Mouse (Mus musculus): ENCODE data around the gene Fibp. TPM values are rescaled to one million over a fixed set of nuclear protein-coding genes. Genes with fewer than 3 reads are reported as not detected.
A peak's percentile ranks its signal among the peaks of the same experiment; 100 is the strongest.
"Not testable (repeated sequence)": the region's sequence is repeated elsewhere in the genome, so short reads cannot be mapped to it uniquely, and the experiment has no call there.

The Fibp gene
- polyA plus RNA-seq, 1 experiment from 2014 or later, result 150 TPM

DNA sequence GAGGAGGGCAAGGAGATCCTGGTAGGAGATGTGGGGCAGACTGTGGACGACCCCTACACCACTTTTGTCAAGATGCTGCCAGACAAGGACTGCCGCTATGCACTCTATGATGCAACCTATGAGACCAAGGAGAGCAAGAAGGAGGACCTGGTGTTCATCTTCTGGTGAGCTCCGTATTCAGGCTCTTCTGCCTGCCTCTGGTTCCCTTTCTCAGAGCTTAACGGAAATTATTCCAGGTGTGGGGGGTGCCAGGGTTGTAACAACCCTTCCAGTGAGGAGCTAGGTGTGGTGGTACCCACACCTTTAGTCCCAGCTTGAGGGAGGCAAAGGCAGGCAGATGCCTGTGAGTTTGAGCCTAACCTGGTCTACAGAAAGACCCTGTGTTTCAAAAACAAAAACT is 32.2 kb downstream of the Fibp start:
- no peak for DNase-seq (ENCODE audit: low spot score)
- Histone ChIP-seq H3K9ac (ENCODE audit: low read depth, low read length) (no peak overlapping the region), H3K36me3 (ENCODE audit: insufficient read depth, low read length) (peaks cover 34% of the 10 kb centered on the region), H3K4me1 (replicated peaks; ENCODE audit: insufficient read depth, low read length) (peaks cover 4% of the 10 kb centered on the region), H3K27me3 (ENCODE audit: insufficient read depth, low read length) (no peaks in the 10 kb centered on the region), H3K4me3 (replicated peaks; ENCODE audit: low read depth, low read length) (no peak overlapping the region), H3K27ac (no peak overlapping the region), H3K4me2 (ENCODE audit: low read length) (no peak overlapping the region), H3K9me3 (replicated peaks; ENCODE audit: low read length) (no peaks in the 10 kb centered on the region)
- TF ChIP-seq CTCF (IDR thresholded peaks at IDR 0.05; ENCODE audit: low read depth), result no peak
- no peak for ATAC-seq (replicated peaks; ENCODE audit: low FRiP score, low read depth)
- WGBS, result 75% methylated on average over 4 of the region's 4 CpGs

DNA sequence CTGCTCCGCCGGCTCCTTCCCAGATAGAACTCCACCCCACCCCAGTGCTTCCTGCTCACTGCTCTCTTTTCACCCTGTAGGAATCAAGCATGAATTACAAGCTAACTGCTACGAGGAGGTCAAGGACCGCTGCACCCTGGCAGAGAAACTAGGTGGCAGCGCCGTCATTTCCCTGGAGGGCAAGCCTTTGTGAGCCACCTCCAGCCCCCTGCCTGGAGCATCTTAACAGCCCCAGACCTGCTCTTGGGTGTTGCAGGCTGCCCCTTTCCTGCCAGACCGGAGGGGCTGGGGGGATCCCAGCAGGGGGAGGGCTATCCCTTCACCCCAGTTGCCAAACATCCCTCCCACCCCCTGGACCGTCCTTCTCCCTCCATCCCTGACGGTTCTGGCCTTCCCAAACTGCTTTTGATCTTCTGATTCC is 32.9 kb downstream of the Fibp start:
- peak; percentile 46 for TF ChIP-seq CTCF (IDR thresholded peaks at IDR 0.05; ENCODE audit: low read depth)
- peaks cover 34% of the 10 kb centered on the region for H3K36me3 ChIP-seq (ENCODE audit: insufficient read depth, low read length)
- WGBS, result 40% methylated on average over 9 of the region's 9 CpGs
- DNase-seq (ENCODE audit: low spot score), result peak; percentile 65
- not testable (repeated sequence) for H3K27ac ChIP-seq; H3K4me2 ChIP-seq (ENCODE audit: low read length); H3K4me1 ChIP-seq (replicated peaks; ENCODE audit: insufficient read depth, low read length); H3K9ac ChIP-seq (ENCODE audit: low read depth, low read length); H3K27me3 ChIP-seq (ENCODE audit: insufficient read depth, low read length); ATAC-seq (replicated peaks; ENCODE audit: low FRiP score, low read depth); H3K9me3 ChIP-seq (replicated peaks; ENCODE audit: low read length); H3K4me3 ChIP-seq (replicated peaks; ENCODE audit: low read depth, low read length)

DNA sequence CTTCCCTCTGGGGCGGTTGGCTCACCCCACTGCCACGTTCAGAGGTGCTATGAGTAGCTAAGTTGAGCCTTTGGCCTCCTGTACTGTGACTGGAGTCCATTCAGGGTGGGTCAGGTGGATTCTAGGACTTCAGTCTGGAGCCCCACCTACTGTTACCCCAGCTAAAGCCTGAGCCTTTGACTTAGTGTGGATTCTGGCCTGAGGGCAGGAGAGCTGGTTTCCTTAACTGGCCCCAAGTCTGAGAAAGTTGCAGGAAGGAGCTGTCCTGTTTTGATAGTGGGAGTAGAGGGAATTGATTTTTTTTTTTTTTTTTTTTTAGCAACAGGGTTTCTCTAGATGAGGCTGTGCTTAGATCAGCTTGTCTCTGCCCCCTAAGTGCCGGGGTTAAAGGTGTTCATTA is 33.9 kb downstream of the Fibp start:
- peaks cover 34% of the 10 kb centered on the region for H3K36me3 ChIP-seq (ENCODE audit: insufficient read depth, low read length)
- H3K9ac ChIP-seq (ENCODE audit: low read depth, low read length), result no peak overlapping the region
- ATAC-seq (replicated peaks; ENCODE audit: low FRiP score, low read depth), result no peak
- no peak overlapping the region for H3K4me2 ChIP-seq (ENCODE audit: low read length)
- no peaks in the 10 kb centered on the region for H3K9me3 ChIP-seq (replicated peaks; ENCODE audit: low read length)
- no peaks in the 10 kb centered on the region for H3K27me3 ChIP-seq (ENCODE audit: insufficient read depth, low read length)
- no peak overlapping the region for H3K4me3 ChIP-seq (replicated peaks; ENCODE audit: low read depth, low read length)
- peaks cover 4% of the 10 kb centered on the region for H3K4me1 ChIP-seq (replicated peaks; ENCODE audit: insufficient read depth, low read length)
- no peak for TF ChIP-seq CTCF (IDR thresholded peaks at IDR 0.05; ENCODE audit: low read depth)
- DNase-seq (ENCODE audit: low spot score), result no peak
- 83% methylated on average over 3 of the region's 3 CpGs for WGBS
- H3K27ac ChIP-seq, result no peak overlapping the region

DNA sequence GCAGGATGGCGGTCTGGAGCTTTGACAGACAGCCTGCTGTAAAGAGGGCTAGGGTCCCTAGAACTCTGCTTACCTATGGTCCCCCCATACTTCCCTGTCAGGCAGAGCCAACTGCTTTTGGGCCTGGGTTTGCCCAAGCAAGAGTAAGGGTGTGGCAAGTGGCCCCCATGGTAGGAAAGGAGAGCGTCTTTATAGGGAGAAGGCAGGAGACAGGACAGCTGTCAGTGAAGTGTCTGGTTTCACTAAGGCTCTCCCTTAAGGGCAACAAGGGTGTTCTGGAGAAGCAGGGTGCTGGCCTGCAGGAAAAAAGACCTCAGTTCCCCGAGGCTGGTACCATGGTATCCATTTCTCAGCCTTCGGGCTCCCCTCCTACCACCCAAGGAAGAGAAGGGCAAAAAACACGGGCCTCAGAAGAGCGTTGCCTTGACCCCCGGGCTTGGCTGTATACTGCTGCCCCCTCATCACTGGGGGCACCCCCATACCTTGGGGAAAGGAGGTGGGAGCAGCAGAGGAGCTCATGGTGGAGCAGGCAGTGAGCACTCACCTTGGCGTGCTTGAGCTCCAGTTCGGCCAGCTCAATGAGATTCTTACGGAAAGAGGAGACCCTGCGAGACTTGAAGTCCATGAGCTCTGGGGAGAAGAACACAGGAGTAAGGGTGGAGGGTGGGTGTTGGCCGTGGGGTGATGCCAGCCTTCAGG is 35.1 kb downstream of the Fibp start:
- H3K9me3 ChIP-seq (replicated peaks; ENCODE audit: low read length), result no peaks in the 10 kb centered on the region
- H3K4me2 ChIP-seq (ENCODE audit: low read length), result no peak overlapping the region
- no peak overlapping the region for H3K27ac ChIP-seq
- peaks cover 4% of the 10 kb centered on the region for H3K4me1 ChIP-seq (replicated peaks; ENCODE audit: insufficient read depth, low read length)
- TF ChIP-seq CTCF (IDR thresholded peaks at IDR 0.05; ENCODE audit: low read depth), result no peak
- no peak overlapping the region for H3K9ac ChIP-seq (ENCODE audit: low read depth, low read length)
- 82% methylated on average over 12 of the region's 12 CpGs for WGBS
- peaks cover 34% of the 10 kb centered on the region for H3K36me3 ChIP-seq (ENCODE audit: insufficient read depth, low read length)
- H3K27me3 ChIP-seq (ENCODE audit: insufficient read depth, low read length), result no peaks in the 10 kb centered on the region
- no peak overlapping the region for H3K4me3 ChIP-seq (replicated peaks; ENCODE audit: low read depth, low read length)
- ATAC-seq (replicated peaks; ENCODE audit: low FRiP score, low read depth) (no peak), DNase-seq (ENCODE audit: low spot score) (no peak)

DNA sequence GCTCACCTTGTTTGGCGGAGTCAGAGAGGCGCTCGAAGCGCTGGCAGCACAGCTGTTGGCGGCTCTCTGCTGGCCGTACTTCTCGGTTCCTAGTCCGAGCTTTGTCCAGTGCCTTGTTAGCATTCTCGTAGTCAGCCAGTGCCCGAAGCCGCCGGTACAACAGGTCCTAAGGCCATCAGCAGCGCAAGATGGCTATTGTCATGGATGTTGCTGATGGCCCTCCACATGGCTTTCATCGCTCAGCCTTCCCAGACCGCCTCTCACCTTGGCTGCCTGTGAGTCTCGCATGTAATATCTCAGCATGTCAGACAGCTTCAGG is 35.6 kb downstream of the Fibp start:
- Histone ChIP-seq H3K27me3 (ENCODE audit: insufficient read depth, low read length) (no peaks in the 10 kb centered on the region), H3K9me3 (replicated peaks; ENCODE audit: low read length) (no peaks in the 10 kb centered on the region), H3K9ac (ENCODE audit: low read depth, low read length) (no peak overlapping the region), H3K4me3 (replicated peaks; ENCODE audit: low read depth, low read length) (no peak overlapping the region), H3K4me2 (ENCODE audit: low read length) (no peak overlapping the region), H3K27ac (no peak overlapping the region), H3K36me3 (ENCODE audit: insufficient read depth, low read length) (peaks cover 34% of the 10 kb centered on the region), H3K4me1 (replicated peaks; ENCODE audit: insufficient read depth, low read length) (peaks cover 4% of the 10 kb centered on the region)
- TF ChIP-seq CTCF (IDR thresholded peaks at IDR 0.05; ENCODE audit: low read depth), result no peak
- DNase-seq (ENCODE audit: low spot score), result no peak
- ATAC-seq (replicated peaks; ENCODE audit: low FRiP score, low read depth), result no peak
- WGBS, result 84% methylated on average over 16 of the region's 16 CpGs

DNA sequence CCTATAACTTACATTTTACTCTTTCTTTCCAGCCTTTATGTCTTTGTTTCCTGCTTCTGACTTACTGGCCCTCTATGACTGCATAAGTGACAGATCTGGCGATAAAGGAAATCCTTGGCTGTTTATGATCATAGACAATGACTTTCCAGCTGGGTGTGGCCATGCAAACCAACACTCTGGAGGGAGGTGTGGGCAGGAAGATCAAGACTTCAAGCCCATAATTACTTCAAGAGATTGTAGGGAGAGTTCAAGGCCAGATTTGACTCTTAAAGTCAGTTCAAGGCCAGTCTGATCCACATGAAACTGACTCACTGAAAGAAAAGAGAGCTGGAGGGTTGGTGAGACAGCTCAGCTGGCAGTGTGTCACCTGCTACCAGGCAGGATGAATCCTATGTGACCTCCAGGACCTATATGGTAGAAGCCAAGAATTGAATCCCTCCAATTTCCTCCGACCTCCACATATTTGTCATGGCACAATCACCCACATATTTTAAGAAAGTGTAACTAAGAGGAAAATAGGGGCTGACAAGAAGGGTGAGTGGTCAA is 40.0 kb downstream of the Fibp start:
- DNase-seq (ENCODE audit: low spot score) (no peak), ATAC-seq (replicated peaks; ENCODE audit: low FRiP score, low read depth) (no peak)
- Histone ChIP-seq H3K27me3 (ENCODE audit: insufficient read depth, low read length) (no peaks in the 10 kb centered on the region), H3K4me1 (replicated peaks; ENCODE audit: insufficient read depth, low read length) (no peaks in the 10 kb centered on the region), H3K36me3 (ENCODE audit: insufficient read depth, low read length) (peaks cover 18% of the 10 kb centered on the region), H3K27ac (no peak overlapping the region), H3K9me3 (replicated peaks; ENCODE audit: low read length) (no peaks in the 10 kb centered on the region), H3K4me3 (replicated peaks; ENCODE audit: low read depth, low read length) (no peak overlapping the region), H3K4me2 (ENCODE audit: low read length) (no peak overlapping the region), H3K9ac (ENCODE audit: low read depth, low read length) (no peak overlapping the region)
- 79% methylated on average over 2 of the region's 2 CpGs for WGBS
- no peak for TF ChIP-seq CTCF (IDR thresholded peaks at IDR 0.05; ENCODE audit: low read depth)

DNA sequence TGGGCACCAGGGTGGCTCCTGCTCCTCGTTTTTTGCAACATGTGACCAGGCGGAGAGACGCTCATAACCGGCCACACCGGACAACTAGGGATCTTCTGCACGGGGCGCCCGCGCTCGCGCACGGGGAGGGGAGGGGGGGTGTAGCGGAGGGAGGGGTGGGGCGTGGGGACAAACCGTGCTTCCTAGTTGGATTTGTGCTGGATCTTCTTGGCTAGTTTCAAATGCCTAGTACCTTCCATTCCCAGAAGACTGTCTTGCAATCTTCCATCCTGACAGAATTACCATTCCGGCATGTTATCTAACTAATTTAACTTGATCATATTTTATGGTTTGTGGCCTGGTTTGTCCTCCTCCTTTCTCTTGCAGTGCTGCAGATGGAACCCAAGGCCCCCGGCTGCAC is 43.3 kb downstream of the Fibp start, which contains the start of gene 1700020D05Rik:
1700020D05Rik (minus strand) TSS at position 101 of the 400 bp plus-strand sequence.
- no peak within 1 kb of the TSS for H3K4me3 ChIP-seq (replicated peaks; ENCODE audit: low read depth, low read length)
- no peak for TF ChIP-seq CTCF (IDR thresholded peaks at IDR 0.05; ENCODE audit: low read depth)
- WGBS, result 36% methylated on average over 17 of the region's 17 CpGs

More for the DNA sequence above, 43.3 kb downstream of the Fibp start, which contains the start of gene 1700020D05Rik:
- no peak within 1 kb of the TSS for H3K9ac ChIP-seq (ENCODE audit: low read depth, low read length)
- H3K4me1 ChIP-seq (replicated peaks; ENCODE audit: insufficient read depth, low read length), result no peaks in the 10 kb centered on the region
- H3K36me3 ChIP-seq (ENCODE audit: insufficient read depth, low read length), result no peaks in the 10 kb centered on the region
- peak within 1 kb of the TSS; percentile 28 for H3K4me2 ChIP-seq (ENCODE audit: low read length)
- ATAC-seq (replicated peaks; ENCODE audit: low FRiP score, low read depth) (no peak), DNase-seq (ENCODE audit: low spot score) (no peak)
- H3K9me3 ChIP-seq (replicated peaks; ENCODE audit: low read length), result no peaks in the 10 kb centered on the region
- no peak within 1 kb of the TSS for H3K27ac ChIP-seq
- H3K27me3 ChIP-seq (ENCODE audit: insufficient read depth, low read length), result no peaks in the 10 kb centered on the region
